Mouse (Mus musculus) heart, embryonic 10.5 days (tissue): ENCODE measurements at regions not wholly inside any gene's neighbourhood (a gene's known extent, or its start where the extent isn't known, plus 50 kb on each side); places are given as distances from the start of the nearest gene placed in this dataset.
A peak's percentile ranks its signal among the peaks of the same experiment; 100 is the strongest.

Experiments
- DNase-seq: peaks from one replicate; pipeline ENCODE4 v3.0.0-alpha.2; 2017; ENCODE audit warnings: low spot score
- H3K27ac ChIP-seq: fragments of 300-500 bp; sonication (generic); 2 replicates; pipeline ENCODE4 v1.5.1; 2016; ENCODE audit warnings: mild to moderate bottlenecking
- H3K27me3 ChIP-seq: fragments of 300-500 bp; sonication (generic); 2 replicates; pipeline ENCODE4 v1.6.1; 2016; ENCODE audit warnings: mild to moderate bottlenecking; ENCODE audit not compliant: poor library complexity, insufficient read depth, severe bottlenecking
- H3K36me3 ChIP-seq: fragments of 300-500 bp; sonication (generic); 2 replicates; pipeline ENCODE4 v1.6.1; 2016; ENCODE audit warnings: mild to moderate bottlenecking, moderate library complexity
- H3K4me1 ChIP-seq: fragments of 300-500 bp; sonication (generic); 2 replicates; pipeline ENCODE4 v1.6.1; 2016; ENCODE audit warnings: mild to moderate bottlenecking
- H3K4me3 ChIP-seq: fragments of 300-500 bp; sonication (generic); 2 replicates; pipeline ENCODE4 v1.5.1; 2016; ENCODE audit warnings: mild to moderate bottlenecking, moderate library complexity
- H3K9me3 ChIP-seq: fragments of 300-500 bp; sonication (generic); 2 replicates; pipeline ENCODE4 v1.6.1; 2016; ENCODE audit warnings: mild to moderate bottlenecking, moderate library complexity
- WGBS: fragments of 180-500 bp; shearing (Covaris S2); methylation state at CpG from one replicate; pipeline ENCODE4 v1.1.7; 2016; 5-methylcytosine and 5-hydroxymethylcytosine counted together

DNA sequence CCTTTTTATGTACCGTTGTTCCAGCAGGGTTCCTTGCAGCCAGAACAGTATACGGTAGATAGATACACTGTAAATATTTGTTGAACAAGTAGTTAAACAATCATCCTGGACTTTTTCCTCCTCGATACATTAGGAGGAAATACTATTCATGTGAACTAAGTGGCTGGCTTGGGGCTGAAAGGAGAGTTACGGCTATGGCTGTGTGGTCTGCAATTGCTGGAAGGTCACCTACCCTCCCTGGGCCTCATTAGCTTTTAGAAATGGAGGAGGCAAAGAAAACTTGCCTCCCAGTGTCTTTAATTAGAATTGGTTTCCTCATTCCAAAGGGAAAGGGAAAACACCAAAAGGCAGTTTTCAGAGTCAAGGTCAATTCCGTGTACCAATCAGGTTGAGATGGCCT is 381.6 kb upstream of the Tenm4 start:
- Histone ChIP-seq H3K4me1 (no peaks in the 10 kb centered on the region), H3K36me3 (no peaks in the 10 kb centered on the region), H3K27me3 (no peaks in the 10 kb centered on the region), H3K4me3 (no peak overlapping the region), H3K27ac (no peak overlapping the region), H3K9me3 (no peaks in the 10 kb centered on the region)
- 78% methylated on average over 5 of the region's 5 CpGs for WGBS
- DNase-seq = no peak

DNA sequence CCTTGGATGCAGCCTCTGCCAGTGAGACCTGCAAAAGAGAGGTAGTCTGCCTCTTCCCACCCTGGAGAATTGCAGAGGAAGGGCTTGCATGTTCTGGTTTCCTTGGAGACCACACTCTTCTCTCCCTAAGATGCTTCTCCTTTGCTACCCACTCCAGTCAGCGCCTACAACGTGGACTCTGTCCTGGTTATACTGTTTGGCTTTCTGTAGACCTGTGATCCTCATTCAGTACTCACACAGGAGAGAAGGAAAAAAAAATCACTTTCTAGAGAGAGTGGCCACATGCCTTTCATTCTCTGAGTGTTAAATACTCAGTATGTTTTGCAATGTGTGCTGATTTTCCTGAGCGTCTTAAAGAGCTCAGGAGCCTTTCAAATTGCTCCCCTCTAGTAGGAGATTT is 372.0 kb upstream of the Tenm4 start:
- H3K27ac ChIP-seq = no peak overlapping the region
- 54% methylated on average over 3 of the region's 3 CpGs for WGBS
- no peak overlapping the region for H3K4me3 ChIP-seq
- DNase-seq = no peak
- H3K4me1 ChIP-seq = no peaks in the 10 kb centered on the region
- H3K9me3 ChIP-seq = no peaks in the 10 kb centered on the region
- no peaks in the 10 kb centered on the region for H3K36me3 ChIP-seq
- no peaks in the 10 kb centered on the region for H3K27me3 ChIP-seq

DNA sequence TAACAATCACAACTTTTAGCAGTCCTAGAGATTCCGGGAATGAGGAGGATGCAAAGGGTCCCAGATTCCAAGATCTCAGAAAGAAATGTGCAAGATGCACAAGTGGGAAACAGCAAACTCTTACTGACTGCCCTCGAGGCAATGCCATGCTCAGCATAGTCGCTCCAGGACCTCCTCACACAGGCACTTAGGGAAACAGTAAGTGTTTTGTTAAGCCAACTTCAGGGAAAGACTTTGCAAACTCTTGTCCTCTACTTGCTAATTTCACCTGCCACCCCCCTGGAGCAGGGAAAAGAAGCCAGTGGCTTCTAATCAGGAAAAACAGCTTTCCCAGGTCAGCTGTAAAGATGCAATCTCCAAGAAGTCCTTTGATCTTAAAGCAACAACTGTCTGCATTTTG is 361.4 kb upstream of the Tenm4 start:
- Histone ChIP-seq H3K36me3 (no peaks in the 10 kb centered on the region), H3K4me1 (peaks cover 5% of the 10 kb centered on the region; the same call in 1 of the 2 replicates), H3K4me3 (no peak overlapping the region), H3K9me3 (no peaks in the 10 kb centered on the region), H3K27ac (no peak overlapping the region), H3K27me3 (no peaks in the 10 kb centered on the region)
- WGBS = 14% methylated on average over 3 of the region's 3 CpGs
- DNase-seq = no peak

DNA sequence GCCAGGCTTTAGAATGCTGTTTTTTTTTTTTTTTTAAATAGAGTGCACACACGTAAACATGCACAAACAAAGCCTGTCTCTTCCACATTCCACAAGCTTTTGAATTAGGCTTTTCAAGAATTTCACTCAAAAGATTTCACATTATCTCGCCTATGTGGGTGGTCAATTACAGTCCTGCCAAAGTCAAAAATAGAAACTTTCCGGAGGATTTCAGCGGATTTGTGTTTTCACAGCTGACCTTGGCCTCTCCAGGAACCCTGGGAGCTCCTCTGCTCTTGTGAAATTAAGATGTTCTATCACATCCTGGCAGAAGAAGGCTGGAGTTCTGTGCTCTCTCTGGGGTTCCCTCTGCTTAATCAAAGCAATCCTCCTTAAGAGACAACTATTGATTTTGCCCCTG is 360.9 kb upstream of the Tenm4 start:
- Histone ChIP-seq H3K4me3 (no peak overlapping the region), H3K27ac (no peak overlapping the region), H3K9me3 (no peaks in the 10 kb centered on the region), H3K4me1 (peaks cover 5% of the 10 kb centered on the region; the same call in 1 of the 2 replicates), H3K27me3 (no peaks in the 10 kb centered on the region), H3K36me3 (no peaks in the 10 kb centered on the region)
- no peak for DNase-seq
- WGBS = 9% methylated on average over 4 of the region's 4 CpGs

DNA sequence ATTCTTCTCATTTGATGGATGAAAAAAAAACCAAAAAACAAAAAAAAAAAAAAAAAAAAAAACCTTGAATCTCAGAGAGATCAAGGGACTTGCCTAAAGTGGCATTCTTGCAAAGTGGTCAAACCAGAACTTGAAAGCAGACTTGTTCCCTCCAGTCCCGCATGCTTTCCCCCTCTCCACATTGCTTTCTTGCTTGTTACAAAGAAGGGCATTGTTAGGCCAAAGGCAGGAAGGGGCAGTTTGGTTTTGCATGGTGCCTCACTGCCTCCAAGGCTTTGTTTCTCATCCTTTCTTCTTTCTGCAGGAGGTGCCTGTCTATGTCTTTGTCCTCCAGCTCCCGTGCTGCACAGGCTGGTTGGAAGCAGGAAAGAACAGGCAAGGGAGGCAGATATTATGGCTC is 356.2 kb upstream of the Tenm4 start:
- no peak for DNase-seq
- no peaks in the 10 kb centered on the region for H3K36me3 ChIP-seq
- no peaks in the 10 kb centered on the region for H3K9me3 ChIP-seq
- no peak overlapping the region for H3K4me3 ChIP-seq
- no peaks in the 10 kb centered on the region for H3K27me3 ChIP-seq
- H3K4me1 ChIP-seq = no peaks in the 10 kb centered on the region; the same call in 1 of the 2 replicates
- WGBS = 38% methylated on average over 2 of the region's 2 CpGs
- H3K27ac ChIP-seq = no peak overlapping the region

DNA sequence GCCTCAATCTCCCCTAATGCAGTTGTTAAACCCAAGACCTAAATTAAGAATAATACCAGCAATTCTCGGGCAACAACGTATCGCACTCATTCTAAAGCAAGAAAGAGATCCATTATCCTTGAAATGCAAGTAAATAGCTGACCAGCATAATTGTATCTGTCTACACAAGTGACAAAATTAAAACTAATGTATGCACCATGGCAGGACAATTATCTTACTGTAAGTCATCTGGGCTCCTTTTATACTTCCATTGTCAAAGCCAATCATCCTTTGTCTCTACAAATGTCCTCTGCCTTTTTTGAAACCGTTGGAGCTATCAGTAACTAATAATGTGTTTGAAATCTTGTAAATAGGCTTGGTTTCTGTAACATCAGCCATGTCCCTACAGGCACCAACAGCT is 347.5 kb upstream of the Tenm4 start:
- WGBS = 84% methylated on average over 4 of the region's 4 CpGs
- H3K36me3 ChIP-seq = no peaks in the 10 kb centered on the region
- H3K9me3 ChIP-seq = no peaks in the 10 kb centered on the region
- H3K27ac ChIP-seq = no peak overlapping the region
- DNase-seq = no peak
- no peak overlapping the region for H3K4me3 ChIP-seq
- no peaks in the 10 kb centered on the region; the same call in 1 of the 2 replicates for H3K4me1 ChIP-seq
- no peaks in the 10 kb centered on the region for H3K27me3 ChIP-seq

DNA sequence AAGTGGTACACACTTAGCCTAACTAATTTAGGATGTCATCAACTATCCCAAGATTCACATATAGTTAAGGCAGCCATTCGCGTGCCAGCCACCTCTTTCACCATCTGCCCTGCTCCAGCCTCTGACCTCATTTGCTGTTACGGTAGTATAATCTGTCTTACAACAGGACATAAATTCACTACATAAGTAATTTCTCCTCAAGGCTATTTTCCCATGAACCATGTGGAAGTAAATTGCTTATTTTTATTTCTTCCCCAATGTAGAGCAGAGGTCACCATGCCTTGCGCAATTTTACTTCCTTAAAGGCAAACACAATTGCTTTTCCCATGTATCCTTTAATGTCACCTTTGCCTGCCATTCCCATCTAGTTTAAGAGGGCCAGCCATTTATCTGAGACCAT is 341.2 kb upstream of the Tenm4 start:
- H3K27ac ChIP-seq = no peak overlapping the region
- no peak for DNase-seq
- WGBS = 90% methylated on average over 4 of the region's 4 CpGs
- H3K27me3 ChIP-seq = no peaks in the 10 kb centered on the region
- no peaks in the 10 kb centered on the region for H3K9me3 ChIP-seq
- H3K4me1 ChIP-seq = no peaks in the 10 kb centered on the region
- no peaks in the 10 kb centered on the region for H3K36me3 ChIP-seq
- no peak overlapping the region for H3K4me3 ChIP-seq

DNA sequence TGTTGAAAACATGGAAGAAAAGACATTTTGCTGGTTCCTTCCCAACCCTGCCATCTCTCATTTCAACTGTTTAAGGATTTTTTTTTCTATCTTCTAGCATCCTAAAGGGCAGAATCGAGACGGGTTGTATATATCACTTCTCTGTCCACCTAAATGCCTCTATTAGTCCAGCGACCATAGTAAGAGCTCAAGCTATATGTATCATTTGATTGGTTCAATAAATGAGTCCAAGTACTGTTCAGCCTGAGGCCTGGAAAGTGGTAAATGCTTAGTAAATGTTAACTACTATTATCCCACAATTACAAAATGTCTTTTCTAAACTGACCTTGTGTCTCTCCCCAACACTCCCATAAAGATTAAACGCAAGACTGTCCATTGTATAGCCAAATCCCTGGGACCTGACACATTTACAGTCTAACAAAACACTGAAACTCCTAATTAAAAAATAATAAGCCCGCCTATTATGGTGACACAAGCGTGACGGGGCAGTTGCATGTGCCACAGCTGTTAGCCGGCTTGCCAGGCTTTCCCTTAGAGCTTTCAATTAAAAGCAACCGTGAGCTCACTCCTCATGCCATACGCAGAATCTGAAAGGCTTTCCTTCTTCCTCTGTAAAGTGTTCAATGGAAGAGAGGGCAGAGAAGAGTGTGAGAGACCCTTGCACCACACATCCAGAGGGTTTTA is 336.7 kb upstream of the Tenm4 start:
- peak; percentile 39 for DNase-seq
- 85% methylated on average over 10 of the region's 10 CpGs for whole genome bisulfite sequencing
- H3K4me3 ChIP-seq = no peak overlapping the region
- no peaks in the 10 kb centered on the region for H3K9me3 ChIP-seq
- H3K27ac ChIP-seq = no peak overlapping the region
- no peaks in the 10 kb centered on the region for H3K4me1 ChIP-seq
- no peaks in the 10 kb centered on the region for H3K36me3 ChIP-seq
- no peaks in the 10 kb centered on the region for H3K27me3 ChIP-seq

DNA sequence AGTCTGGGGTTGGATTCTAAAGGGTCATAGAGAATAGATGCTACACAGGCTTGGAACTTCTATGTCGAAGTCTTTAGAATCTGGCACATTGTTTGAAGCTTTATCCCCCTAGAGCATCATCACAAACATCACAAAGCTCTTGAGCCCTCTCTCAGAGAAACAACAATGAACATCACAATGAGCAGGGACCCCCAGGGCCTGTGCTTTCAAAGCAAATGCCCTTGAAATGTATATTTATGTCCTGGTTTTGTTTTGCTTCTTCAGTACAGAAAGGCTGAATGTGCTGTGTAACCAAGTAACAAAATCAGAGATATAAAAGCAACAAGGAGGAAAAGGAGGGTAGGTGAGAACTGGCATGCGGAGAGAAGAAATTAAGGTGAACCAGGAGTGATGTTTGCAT is 330.6 kb upstream of the Tenm4 start:
- no peak for DNase-seq
- no peaks in the 10 kb centered on the region for H3K27me3 ChIP-seq
- no peak overlapping the region for H3K27ac ChIP-seq
- no peak overlapping the region for H3K4me3 ChIP-seq
- no peaks in the 10 kb centered on the region for H3K9me3 ChIP-seq
- WGBS = 75% methylated on average over 2 of the region's 2 CpGs
- H3K4me1 ChIP-seq = no peaks in the 10 kb centered on the region
- no peaks in the 10 kb centered on the region for H3K36me3 ChIP-seq

DNA sequence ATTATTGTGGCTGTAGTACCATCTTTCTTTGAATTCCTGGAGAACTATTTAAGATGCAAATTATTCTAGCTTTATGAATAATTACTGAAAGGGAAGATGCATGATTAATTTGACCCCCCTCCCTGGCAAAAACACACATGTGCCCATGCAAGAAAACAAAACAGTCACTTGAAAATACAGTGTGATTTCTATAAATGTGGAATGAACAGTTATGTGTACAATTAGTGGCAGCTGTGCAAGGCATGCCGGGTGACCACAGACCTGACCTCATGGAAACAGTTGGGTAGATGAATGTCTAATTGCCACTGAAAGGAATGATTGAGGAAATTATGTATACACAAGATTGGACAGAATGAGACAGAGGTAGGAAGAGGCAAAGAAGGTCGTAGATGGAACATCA is 321.2 kb upstream of the Tenm4 start:
- Histone ChIP-seq H3K9me3 (no peaks in the 10 kb centered on the region), H3K27ac (no peak overlapping the region), H3K4me1 (no peaks in the 10 kb centered on the region), H3K27me3 (no peaks in the 10 kb centered on the region), H3K36me3 (no peaks in the 10 kb centered on the region), H3K4me3 (no peak overlapping the region)
- DNase-seq = no peak
- 82% methylated on average over 2 of the region's 2 CpGs for WGBS

DNA sequence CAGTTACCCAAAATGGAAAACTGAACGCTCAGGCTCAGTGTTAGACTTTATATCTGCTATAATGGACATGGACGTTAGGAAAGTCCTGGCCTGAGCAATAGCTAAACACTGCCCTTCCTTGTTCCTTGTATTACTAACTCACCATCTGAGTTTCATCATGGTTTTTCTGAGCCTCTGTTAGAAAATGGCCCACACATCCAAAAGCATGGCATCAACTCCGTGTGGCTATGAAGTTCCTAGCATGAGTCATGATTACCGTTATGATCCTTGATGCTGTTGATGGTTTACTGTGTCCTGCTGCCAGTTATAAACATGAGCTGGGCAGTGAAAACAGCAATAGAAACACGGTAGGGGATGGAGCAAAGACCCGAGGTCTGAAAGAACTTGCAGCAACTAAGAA is 318.4 kb upstream of the Tenm4 start:
- Histone ChIP-seq H3K4me1 (no peaks in the 10 kb centered on the region), H3K36me3 (no peaks in the 10 kb centered on the region), H3K27ac (no peak overlapping the region), H3K9me3 (no peaks in the 10 kb centered on the region), H3K4me3 (no peak overlapping the region), H3K27me3 (no peaks in the 10 kb centered on the region)
- DNase-seq = no peak
- WGBS = 80% methylated on average over 6 of the region's 6 CpGs

DNA sequence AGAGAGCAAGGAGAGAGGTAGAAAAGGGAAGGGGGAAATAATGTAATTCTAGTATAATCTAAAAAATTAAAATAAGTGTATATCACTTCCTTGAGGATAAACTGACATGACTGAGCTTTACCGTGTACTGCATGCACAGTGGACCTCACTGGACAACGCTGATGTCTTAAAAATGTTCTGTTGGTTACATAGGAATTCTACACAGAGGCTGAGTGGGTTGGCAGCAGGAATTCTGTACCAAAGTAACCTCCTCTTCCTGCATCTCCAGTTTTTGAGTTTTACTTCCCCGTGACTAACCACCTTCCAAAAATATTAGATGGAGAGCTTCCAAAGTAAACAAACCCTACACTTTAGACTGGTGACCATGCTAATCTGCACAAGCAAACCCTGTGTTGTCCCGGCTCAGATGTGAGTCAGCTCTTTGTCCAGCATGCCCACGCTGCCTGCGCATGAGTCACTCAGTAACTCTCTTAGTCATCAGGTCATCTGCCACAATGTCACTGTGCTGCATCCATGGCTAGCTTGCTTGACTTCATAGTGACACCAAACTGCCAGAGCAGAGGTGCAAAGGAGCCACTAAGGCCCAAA is 317.7 kb upstream of the Tenm4 start:
- WGBS = 71% methylated on average over 6 of the region's 6 CpGs
- Histone ChIP-seq H3K27ac (no peak overlapping the region), H3K9me3 (no peaks in the 10 kb centered on the region), H3K36me3 (no peaks in the 10 kb centered on the region), H3K4me1 (no peaks in the 10 kb centered on the region), H3K27me3 (no peaks in the 10 kb centered on the region), H3K4me3 (no peak overlapping the region)
- DNase-seq = no peak

DNA sequence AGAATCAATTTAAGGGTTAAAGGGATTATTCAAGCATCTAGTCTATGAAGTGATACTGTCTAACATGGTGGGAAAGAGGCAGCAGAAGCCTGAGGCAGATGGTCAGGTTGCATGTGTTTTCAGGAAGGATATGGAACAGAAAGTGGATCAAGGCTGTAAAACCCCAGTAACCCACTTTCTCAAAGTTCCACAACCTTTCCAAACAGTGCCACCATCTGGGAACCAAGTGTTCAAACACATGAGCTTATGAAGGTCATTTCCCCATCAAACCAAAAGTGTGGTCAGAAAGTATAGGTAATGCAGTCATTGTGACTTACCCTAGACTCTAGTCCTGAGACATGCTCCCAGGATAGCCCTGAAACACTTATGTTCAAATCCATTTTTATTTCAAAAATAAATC is 312.8 kb upstream of the Tenm4 start:
- no peaks in the 10 kb centered on the region for H3K4me1 ChIP-seq
- H3K9me3 ChIP-seq = no peaks in the 10 kb centered on the region
- H3K36me3 ChIP-seq = no peaks in the 10 kb centered on the region
- no peak overlapping the region for H3K4me3 ChIP-seq
- no peak for DNase-seq
- H3K27me3 ChIP-seq = no peaks in the 10 kb centered on the region
- no peak overlapping the region for H3K27ac ChIP-seq

DNA sequence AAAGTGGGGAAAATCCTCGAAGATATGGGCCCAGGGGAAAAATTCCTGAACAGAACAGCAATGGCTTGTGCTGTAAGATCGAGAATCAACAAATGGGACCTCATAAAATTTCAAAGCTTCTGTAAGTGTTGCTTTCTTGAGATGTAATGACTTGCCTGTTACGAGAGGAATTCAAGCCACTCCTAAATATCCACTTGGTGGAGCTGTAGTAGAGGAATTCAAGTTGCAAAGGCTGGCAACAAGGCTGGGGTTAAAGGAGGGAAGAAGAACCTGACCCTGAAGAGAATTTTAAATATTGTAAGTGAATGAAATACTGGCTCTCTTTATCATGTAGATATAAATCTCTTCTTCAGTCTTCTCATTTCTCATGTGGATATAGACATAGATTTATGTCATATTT is 306.8 kb upstream of the Tenm4 start:
- Histone ChIP-seq H3K27me3 (no peaks in the 10 kb centered on the region), H3K27ac (no peak overlapping the region), H3K36me3 (no peaks in the 10 kb centered on the region), H3K9me3 (no peaks in the 10 kb centered on the region), H3K4me1 (no peaks in the 10 kb centered on the region), H3K4me3 (no peak overlapping the region)
- 36% methylated on average over 3 of the region's 3 CpGs for WGBS
- DNase-seq = no peak
